Mouse (Mus musculus) layer of hippocampus, postnatal 10 days (tissue): ENCODE measurements around the gene Atp1a2. TPM values are rescaled to one million over a fixed set of nuclear protein-coding genes. Genes with fewer than 3 reads are reported as not detected.

ENCODE experiments used
- DNase-seq, 2 experiments: peaks; one replicate each; pipeline ENCODE4 v3.0.0; 2021; ENCODE audit warnings: low spot score in 2 of 2
- total RNA-seq, 2 experiments: library from RNA; stranded (reverse); gene quantifications; 2 replicates each; pipeline ENCODE4 v1.2.3; 2021

Gene Atp1a2
- total RNA-seq, 2 experiments from 2014 or later = 472 TPM

DNA sequence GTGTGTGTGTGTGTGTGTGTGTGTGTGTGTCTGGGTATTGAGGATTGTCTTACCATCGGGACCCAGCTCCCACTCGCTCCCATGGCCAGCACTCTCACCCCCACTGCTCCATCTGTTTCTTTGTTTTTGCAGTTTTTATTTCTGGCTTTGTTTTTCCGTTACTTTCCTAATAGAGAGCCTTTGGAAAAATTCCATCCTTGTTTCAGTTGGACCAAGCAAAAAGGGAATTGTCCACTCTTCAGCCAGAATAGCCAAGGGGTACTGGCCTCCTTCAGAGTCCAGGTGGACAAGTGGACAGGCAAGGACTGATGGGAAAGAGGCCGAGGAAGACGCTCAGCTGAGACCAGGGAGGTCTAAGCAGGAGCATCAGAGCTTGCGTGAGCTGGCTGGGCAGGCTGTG is 9.0 kb upstream of the Atp1a2 start:
- no peak for DNase-seq

DNA sequence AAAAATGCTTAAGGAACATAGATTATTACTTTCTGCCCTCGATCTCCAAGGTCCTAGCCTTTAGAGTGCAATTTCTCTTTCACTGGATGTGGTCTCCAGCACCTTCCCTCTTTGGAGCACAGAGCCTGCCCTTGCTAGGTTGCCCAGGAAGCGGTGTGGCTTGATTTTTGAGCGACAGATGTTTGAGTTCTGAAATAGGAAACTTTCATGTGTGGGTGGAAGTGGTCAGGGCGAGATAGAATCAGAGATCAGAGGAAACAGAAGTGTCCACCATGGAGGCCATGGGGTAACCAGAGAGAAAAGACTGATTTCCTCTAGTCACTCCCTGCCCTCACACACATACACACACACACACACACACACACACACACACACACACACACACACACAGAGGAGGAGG is 8.3 kb upstream of the Atp1a2 start:
- no peak for DNase-seq

DNA sequence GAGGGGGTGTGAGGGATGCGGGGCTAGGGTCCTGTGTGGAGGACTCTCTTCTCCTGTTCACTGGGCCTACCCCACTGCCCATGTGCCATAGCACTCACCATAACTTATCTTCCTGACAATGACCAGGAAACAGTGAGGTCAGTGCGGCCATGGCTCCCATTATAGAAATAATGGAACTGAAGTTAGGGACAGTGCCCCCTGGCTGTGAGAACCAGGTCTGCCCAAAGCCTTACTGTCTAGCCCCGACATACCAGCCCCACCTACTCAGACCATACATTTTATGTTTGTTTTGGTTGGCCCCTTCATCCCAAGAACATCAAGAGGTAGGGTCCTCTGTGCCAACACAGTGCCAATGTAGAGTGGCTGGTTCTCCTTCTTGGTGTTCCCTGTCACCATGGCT is 7.8 kb upstream of the Atp1a2 start:
- no peak for DNase-seq

DNA sequence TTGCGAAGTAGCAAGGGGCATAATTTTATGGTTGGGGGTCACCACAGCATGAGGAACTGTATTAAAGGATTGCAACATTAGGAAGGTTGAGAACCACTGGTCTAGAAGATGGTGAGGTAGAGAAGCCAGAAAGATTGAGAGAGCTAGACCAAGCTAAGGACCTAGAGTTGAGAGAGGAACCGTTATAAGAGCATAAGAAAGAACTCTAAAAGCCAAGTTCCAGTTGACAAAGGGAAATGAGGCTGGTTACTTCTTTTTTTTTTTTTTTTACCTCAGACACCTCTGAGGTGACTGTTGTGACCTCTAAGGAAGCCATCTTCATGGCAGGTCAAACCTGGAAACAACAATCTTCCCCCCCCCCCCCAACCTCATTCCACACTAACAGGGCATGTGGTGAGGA is 7.3 kb upstream of the Atp1a2 start:
- no peak for DNase-seq

DNA sequence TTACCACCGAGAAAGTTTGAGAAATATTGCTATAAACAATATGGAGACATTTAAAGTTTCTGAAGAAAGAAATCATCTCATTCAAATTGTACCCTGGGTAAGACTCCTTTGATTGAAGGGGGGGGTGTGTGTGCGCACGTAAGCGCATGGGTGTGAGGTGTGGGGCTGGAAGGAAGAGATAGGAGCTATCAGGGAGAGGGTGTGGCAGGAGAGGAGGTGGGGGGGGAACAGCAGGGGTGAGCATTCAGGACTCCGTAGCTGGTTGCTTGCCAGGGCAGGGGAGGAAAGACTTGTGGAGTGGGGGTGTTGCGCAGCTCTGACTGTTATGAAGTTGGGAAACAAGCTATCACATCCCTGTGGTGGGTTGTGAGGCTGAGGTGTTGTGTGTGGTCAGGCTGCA is 6.6 kb upstream of the Atp1a2 start:
- no peak for DNase-seq

DNA sequence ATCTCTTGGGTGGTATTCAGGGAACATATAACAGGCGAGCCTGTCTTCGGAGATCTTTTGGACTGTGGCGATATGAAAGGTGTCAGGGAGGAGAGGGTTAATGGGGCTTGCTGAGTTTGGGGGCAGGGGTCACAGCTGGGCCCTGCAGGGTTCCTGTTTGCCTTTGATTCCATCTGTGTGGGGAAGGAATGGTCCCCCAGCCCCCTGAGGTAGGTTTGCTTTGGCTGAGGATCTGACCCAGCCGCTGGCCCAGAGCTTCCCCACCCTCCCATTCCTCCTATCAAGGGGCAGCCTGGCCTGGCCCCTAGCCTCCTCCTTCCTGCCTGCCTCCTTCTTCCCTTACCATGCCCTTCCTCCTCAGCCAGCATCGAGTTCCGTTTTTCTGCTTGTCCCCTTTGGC is 5.0 kb upstream of the Atp1a2 start:
- no peak for DNase-seq

DNA sequence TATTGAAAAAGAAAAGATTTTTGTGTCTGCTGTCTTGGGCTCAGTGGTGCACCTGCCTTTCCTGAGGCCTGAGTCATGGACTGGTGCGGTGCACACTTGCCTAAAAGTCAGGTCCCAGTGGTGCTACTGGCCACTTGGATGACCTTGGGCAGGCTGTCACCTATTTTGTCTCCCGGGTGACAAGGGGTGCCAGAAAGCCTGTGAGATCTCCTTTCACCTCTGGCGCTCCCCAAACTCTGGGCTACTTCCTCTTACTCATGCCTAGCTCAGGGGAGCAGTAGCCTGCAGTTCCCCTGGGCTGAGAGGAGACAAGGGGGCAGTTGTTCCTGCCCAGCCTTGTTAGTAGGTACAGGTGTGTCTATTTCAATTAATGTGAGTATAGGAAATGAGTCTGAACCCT is 4.4 kb upstream of the Atp1a2 start:
- no peak for DNase-seq

DNA sequence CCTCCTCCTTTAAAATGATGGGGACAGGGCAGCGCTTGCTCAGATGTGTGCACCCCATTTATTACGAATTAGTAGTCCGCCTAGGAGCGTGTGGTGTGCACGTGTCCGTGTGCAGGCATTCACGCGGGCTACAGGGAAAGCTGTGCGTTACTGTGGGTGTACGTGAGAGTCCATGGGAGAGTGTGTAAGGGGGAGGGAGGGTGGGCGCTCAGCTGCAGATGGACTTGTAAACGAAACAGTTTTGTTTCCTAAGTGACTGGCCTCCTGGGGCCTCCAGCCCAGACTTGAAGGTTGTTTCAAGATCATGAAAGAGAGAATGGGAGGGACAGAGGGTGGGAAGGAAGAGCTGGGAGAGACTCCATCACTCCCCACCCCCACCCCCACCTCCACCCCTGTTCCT is 3.3 kb upstream of the Atp1a2 start:
- DNase-seq = no peak

DNA sequence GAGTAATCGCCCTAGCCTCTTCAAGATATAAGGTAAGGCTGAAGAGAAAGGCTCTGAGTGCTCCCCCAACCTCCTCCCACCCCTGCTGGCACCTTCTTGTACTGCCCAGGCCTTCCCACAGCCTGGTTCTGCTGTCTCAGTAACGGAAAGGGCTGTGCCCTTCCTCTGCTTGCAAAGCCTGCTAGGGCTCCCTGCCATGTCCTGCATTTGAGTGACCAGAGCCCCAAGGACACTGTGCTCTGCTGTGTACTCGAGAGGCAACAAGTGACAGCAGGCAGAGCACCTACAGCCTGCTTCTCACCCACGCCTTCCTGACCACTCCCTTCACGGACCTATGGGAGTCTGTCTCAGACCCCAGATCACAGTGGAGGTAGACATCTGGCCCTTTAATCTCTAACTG is 2.4 kb upstream of the Atp1a2 start:
- peak in 1 of 2 experiments; percentile 57 for DNase-seq

DNA sequence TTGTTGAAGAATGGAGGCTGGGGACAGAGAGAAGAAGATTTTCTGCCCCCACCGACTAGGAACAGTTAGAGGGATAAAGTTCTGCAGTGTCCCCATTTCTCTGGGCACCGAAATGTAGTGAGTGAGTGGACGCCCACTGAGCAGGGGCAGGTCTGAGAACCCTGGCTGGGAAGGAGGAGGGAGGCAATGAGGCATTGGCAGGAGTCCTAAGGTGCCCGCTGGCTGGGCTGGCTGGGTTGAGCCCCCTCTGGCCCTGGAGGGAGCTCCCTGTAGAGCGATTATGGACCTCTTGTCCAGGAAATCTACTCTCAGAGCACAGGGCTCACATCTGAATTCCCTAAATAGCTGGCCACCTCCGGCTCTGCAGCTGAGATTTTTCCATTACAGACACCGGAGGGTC is 1.7 kb upstream of the Atp1a2 start:
- DNase-seq = peak in 1 of 2 experiments; percentile 62

DNA sequence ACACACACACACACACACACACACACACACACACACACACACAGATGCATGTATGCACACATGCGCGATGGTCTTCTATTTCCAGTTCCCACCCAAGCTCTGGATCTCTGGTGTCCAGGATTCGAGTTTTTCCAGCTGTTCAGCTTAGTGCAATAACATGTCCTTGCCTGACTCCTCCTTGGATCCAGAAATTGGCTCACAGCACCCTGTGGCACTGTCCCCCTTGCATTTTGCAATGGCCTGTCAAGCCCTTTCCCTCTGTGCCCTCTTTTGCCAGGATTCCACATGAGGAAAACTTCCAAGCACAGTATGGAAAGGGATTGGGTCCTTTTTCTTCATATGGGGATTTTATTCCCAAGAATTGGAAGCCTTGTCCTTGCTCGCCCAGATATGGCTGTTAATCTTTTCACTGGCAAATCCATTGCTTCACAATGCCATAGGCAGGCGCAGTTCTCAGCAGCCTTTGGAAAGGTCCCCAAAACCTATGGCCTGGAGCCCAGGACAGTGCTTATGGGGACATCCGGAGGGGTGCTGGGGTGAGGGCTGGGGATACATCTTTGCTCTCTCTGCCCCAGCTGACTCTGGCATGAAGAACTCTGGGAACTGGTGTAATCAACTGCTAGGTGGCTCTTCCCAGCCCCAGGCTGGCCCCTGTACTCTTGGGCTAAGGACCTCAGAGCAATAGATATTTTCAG is 901 bp downstream of the Atp1a2 start:
- DNase-seq = peak in 1 of 2 experiments; percentile 26

DNA sequence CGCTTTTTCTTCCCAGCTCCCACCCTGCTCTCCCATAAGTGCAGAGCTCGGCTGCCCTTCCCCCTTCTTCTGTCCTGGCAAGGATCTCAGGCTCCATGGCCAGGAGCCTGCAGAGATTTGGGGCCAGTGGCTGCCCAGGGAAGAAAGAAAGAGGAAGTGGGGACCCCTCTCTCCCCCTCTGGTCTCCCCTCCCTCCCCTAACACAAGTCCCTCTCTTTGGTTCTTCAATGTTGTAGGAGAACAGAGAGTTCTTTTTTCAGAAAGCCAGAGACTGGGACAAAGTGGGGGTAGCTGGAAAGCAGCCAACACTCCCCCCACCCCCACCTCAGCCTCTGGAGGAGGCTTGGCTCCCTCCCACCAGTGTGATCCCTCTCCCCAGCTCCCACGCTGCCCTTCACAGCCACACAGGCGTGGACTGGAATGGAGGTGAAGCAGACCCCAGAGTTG is 2.1 kb downstream of the Atp1a2 start:
- DNase-seq = peak; percentile 75 to 80

DNA sequence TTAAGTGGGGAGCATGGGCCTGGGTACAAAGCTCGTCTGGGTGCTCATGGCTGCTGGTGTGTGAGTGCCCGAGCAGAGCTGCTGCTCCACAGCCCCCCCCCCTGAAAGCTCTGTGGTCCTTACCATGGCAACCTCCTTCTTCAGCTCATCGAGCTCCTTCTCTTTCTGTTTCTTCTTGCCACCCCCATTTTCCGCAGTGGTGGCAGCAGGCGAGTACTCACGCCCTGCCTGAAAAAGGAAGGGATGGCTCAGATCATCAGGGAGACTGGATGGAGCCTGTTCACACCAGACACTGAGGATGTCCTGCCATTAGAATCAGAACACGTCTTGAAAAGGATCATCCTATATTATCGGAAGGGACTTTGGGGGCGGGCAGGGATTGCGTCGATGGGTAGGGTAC is 4.4 kb downstream of the Atp1a2 start:
- DNase-seq = no peak

DNA sequence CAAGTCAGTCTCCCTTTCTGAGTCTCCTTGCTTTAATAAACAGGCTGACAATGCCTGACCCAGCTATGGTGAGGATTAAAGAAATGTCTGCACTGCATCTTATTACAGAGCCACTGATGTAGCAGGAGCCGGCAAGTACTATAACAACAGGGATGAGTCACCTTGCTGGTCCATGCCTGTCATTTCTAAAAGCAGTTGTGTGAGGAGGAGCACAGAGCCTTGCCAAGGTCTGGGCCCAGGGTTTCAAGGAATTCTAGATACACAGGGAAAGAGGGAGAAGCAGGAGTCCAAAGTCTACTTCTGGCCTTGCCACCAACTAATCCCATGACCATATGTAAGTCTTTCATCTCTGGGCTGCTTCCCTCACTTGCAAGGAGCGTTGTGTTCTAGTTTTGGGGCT is 5.0 kb downstream of the Atp1a2 start:
- DNase-seq = no peak

DNA sequence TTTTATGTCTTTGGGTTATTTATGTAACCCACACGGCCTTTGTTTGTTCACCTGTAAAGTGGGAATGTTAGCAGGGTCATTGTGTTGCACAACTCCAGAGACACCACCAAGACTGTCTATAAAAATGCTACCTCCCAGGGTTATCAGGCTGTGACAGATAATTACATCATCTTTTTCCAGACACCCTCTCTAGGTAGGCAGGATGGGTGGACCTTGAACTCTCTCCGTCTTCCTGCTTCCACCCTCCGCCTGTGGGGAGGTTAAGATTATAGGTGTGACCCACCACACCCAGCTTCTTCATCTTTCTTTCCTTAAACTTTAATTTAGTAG is 8.3 kb downstream of the Atp1a2 start:
- no peak for DNase-seq

DNA sequence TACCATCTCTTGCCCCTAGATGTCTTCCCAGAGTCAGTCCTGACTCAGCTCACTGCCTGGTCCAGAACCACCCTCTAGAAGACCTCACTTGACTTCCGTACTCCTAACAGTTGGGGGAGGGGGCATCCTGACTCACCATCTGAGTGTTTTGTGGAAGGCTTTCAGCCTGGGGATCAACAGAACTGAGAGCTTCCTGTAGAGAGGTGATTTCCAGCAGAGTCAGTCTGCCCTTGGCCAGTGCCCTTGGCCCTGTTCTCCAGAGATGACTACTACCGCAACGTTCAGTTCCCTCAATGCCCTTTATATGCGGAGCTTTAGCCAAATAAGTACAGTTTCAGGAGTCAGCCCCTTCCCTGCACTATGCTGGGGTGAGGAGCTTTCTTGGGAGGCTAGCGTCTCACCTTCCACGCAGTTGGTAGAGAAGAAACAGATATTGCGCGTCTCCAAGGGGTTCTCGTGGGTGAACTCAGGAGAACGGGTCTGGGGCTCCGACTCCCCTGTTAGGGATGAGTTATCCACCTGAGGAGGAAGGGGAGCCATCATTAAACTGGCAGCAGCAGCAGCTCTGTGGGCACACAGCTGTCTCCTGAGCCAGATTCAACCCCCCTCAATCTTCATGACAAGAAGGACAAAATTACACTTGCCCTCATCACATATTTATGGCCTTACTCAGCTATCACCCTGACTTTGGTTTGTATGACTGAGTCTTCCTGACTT is 8.8 kb downstream of the Atp1a2 start:
- DNase-seq = no peak

DNA sequence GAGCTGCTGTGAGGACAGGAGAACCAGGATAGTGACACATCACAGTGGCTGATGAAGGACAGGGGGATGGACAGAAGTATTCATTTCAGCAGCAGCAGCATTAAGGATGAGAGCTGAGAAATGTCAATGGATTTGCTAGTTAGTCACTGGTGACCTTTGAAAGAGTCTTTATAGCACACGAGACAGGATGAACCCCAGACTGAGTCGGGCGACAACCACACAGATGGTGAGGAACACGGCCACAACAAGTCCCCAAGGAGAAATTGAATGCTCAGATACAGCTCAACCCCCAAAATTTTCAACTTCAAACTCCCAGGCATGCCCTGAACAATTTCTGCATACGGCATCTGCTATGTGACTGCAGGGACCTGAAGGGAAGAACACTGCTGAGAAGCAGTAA is 11.1 kb downstream of the Atp1a2 start:
- DNase-seq = no peak

DNA sequence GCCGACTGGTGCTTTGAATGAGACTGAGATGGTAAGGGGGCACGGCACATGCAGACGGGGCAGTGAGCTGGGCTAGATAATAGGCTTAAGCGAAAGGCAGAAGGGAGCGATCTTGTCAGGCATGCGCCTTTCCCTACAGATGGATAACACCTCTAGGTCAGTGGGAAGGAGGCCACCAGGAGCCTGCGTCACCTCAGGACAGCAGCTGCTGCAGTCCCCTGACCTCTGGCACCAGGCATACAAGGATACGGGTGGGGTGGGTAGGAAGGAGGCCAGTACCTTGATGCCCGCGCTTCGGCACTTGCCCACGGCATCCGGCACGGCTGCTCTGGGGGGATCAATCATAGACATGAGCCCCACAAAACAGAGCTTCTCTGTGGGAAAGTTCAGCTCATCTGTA is 13.6 kb downstream of the Atp1a2 start:
- DNase-seq = no peak

DNA sequence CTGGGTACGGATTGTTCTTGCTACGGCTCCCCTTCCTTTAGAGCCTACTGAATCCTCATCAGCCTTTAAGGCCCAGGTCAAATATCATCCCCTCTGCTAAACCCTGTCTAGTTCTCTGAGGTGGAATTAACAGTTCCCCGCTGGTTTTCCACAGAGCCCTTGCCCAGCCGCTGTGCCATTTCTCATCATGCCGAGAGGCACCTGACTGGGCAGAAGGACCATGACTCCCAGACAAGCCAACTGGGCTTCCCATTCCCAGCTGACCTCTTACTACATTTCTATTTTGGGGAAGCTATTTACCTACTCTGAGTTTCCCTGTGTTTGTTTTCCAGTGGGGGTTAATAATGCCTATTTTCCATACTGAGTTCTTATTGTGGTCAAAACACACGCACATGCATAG is 14.8 kb downstream of the Atp1a2 start:
- DNase-seq = no peak

DNA sequence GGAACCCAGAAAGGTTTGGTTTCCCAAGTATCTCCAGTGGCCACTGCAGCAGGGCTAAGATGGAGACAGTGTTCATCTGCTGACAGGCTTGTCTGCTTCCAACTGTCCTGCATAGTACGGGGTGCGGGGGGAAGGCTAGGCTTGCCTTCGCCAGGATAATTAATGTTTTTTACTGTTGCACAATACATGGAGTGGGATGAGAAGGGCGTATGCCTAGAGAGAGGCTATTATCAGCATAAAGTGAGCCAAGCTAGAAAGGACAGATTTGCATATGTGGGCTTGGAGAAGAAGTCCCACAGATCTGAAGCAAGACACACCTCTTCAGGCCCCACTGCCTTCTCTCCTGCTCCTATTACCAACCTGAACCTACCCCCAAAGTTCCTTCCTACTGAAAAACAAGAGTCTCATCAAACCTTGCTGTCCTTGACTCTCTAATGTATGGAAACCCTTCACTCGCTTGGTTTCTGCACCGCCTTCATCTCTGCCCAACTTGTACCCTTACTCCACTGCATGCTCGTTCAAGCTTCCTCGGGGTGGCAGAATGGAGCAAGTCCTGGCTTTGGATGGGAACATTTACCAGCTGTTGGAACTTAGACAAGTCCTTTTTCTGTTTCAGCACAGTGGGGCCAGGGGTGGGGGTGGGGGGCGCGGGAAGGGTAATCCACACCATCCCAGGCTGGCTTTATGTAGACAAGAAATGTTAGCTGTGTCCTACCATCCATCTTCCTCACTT is 16.2 kb downstream of the Atp1a2 start:
- no peak for DNase-seq

DNA sequence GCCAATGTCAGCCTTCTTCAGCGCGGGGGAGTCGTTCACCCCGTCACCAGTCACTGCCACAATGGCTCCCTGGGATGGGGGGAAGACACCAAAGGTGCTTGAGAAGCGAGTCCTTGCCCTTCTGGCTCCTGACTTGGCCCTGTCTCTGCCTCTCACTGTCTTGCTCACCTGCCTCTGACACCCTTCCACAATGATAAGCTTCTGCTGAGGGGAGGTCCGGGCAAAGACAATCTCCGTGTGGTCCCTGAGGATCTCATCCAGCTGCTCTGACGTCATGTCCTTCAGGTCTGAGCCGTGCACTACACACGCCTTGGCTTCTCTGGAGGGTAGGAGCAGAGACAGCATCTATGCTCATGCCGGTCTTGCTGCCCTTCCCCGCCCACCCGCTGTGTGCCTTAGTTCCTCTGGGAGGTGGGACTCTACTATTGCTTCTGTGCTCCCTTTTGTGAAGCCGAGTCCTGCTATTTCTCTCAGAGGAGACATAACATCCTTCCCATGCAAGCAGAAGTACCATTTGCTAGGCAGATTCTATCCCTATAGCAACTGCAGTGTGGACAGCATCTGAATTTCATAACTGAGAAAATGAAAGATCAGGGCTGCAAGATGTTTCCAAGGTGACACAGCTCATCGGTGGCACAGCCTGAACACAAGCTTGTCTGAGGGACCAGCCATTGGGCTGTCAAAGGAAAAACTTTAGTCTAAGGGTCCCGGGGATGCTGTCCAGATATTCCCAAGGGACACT is 17.9 kb downstream of the Atp1a2 start:
- no peak for DNase-seq

DNA sequence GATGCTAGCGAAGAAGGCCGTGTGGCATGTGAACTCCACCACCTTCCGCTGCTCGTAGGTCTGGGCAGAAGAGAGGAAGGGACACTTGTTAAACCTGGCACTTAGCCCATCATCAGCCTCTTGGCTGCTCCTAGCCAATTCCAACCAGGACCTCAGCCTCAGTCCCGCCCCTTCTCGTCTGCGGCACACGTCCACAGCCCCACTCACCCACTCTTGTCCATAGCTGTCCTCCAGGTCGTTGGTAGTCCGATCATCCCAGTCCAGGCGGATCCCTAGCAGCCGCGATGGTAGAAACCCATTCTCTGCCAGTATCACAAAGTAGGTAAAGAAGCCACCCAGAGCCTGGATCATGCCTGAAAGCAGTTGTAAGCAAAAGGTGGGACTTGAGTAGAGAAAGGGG is 19.5 kb downstream of the Atp1a2 start:
- no peak for DNase-seq
